8 mouse cellular contexts compared by ENCODE assay signal in genomic region chr15:25269345-25269996, GRCm38 (mm10).
DNase-seq lines count a peak whose midpoint lies in the region; ATAC-seq and TF ChIP-seq lines count a peak whose summit lies in the region.

No protein-coding gene starts in this region.

- WGBS in kidney, postnatal 0 days, result 36% methylated on average over 12 of the region's 12 CpGs
- 15% methylated on average over 11 of the region's 12 CpGs for WGBS in liver, embryonic 12.5 days (ENCODE audit: insufficient replicate concordance)
- WGBS in stomach, embryonic 15.5 days, result 11% methylated on average over 12 of the region's 12 CpGs
- 74% methylated on average over 11 of the region's 12 CpGs for WGBS in forebrain, embryonic 10.5 days

- H3K4me1 ChIP-seq in kidney, postnatal 0 days (replicated peaks; ENCODE audit: insufficient read depth, low read length), result no peaks in the 10 kb centered on the region
- 0 out of 2 replicates have a peak, but pooled peaks cover 1% of the 10 kb centered on the region for H3K4me1 ChIP-seq in cortical plate, adult 2 months (ENCODE audit: control insufficient read depth, insufficient read depth, low read length)
- peaks cover 3% of the 10 kb centered on the region; the same call in 1 of the 2 replicates for H3K4me1 ChIP-seq in liver, embryonic 12.5 days
- peaks cover 3% of the 10 kb centered on the region; the same call in 1 of the 2 replicates for H3K4me1 ChIP-seq in stomach, embryonic 15.5 days
- H3K4me1 ChIP-seq in forebrain, embryonic 10.5 days, result 0 out of 2 replicates have a peak, but pooled peaks cover 4% of the 10 kb centered on the region

- no peaks in the 10 kb centered on the region for H3K9me3 ChIP-seq in kidney, postnatal 0 days (replicated peaks; ENCODE audit: low read length)
- H3K9me3 ChIP-seq in liver, embryonic 12.5 days (replicated peaks), result no peaks in the 10 kb centered on the region
- H3K9me3 ChIP-seq in stomach, embryonic 15.5 days, result no peaks in the 10 kb centered on the region
- H3K9me3 ChIP-seq in forebrain, embryonic 10.5 days, result no peaks in the 10 kb centered on the region

- TF ChIP-seq POLR2A in cortical plate, adult 2 months (IDR thresholded peaks at IDR 0.05; ENCODE audit: extremely low read depth, insufficient read depth, low read length), result no peak

- H3K27me3 ChIP-seq in kidney, postnatal 0 days (ENCODE audit: insufficient read depth, low read length), result no peaks in the 10 kb centered on the region
- H3K27me3 ChIP-seq in liver, embryonic 12.5 days (replicated peaks), result no peaks in the 10 kb centered on the region
- H3K27me3 ChIP-seq in stomach, embryonic 15.5 days (replicated peaks), result no peaks in the 10 kb centered on the region
- H3K27me3 ChIP-seq in forebrain, embryonic 10.5 days (ENCODE audit: poor library complexity, severe bottlenecking), result no peaks in the 10 kb centered on the region

- H3K4me3 ChIP-seq in kidney, postnatal 0 days (replicated peaks; ENCODE audit: low read depth, low read length), result no peak overlapping the region
- no peak overlapping the region for H3K4me3 ChIP-seq in cortical plate, adult 2 months (ENCODE audit: insufficient read depth, low read length)
- H3K4me3 ChIP-seq in liver, embryonic 12.5 days, result no peak overlapping the region
- no peak overlapping the region for H3K4me3 ChIP-seq in stomach, embryonic 15.5 days (replicated peaks)
- no peak overlapping the region for H3K4me3 ChIP-seq in forebrain, embryonic 10.5 days

- H3K36me3 ChIP-seq in kidney, postnatal 0 days (ENCODE audit: insufficient read depth, low read length), result no peaks in the 10 kb centered on the region
- no peaks in the 10 kb centered on the region for H3K36me3 ChIP-seq in liver, embryonic 12.5 days
- H3K36me3 ChIP-seq in stomach, embryonic 15.5 days, result no peaks in the 10 kb centered on the region
- no peaks in the 10 kb centered on the region for H3K36me3 ChIP-seq in forebrain, embryonic 10.5 days (replicated peaks)

- TF ChIP-seq CTCF in kidney, postnatal 0 days (IDR thresholded peaks at IDR 0.05; ENCODE audit: low read depth), result no peak
- no peak for TF ChIP-seq CTCF in cortical plate, adult 2 months (IDR thresholded peaks at IDR 0.05; ENCODE audit: extremely low read depth, insufficient read depth, low read length)

- H3K4me2 ChIP-seq in kidney, postnatal 0 days (ENCODE audit: low read length), result no peak overlapping the region
- peak overlapping the region; percentile 40 for H3K4me2 ChIP-seq in liver, embryonic 12.5 days
- H3K4me2 ChIP-seq in stomach, embryonic 15.5 days, result peak overlapping the region; percentile 35

- no peak; the same call in 1 of the 2 replicates for ATAC-seq in kidney, postnatal 0 days (replicated peaks; ENCODE audit: low FRiP score, low read depth)
- ATAC-seq in liver, embryonic 12.5 days, result no peak
- peak; percentile 50; the same call in 1 of the 2 replicates for ATAC-seq in stomach, embryonic 15.5 days (ENCODE audit: insufficient read depth, low FRiP score, low read depth)

- peak; percentile 40 for DNase-seq in kidney, postnatal 0 days (ENCODE audit: low spot score)
- DNase-seq in kidney, postnatal 36 days, result no peak
- peak; percentile 14 to 37 for DNase-seq in CD8-positive naive resting alpha-beta T cell, adult 2 months (ENCODE audit: low read depth in 2 of 2, low spot score in 2 of 2)
- DNase-seq in right cerebral cortex, adult 18-20 months, result no peak
- DNase-seq in forebrain, embryonic 10.5 days (ENCODE audit: extremely low spot score, low spot score), result no peak

- no peak overlapping the region for H3K9ac ChIP-seq in kidney, postnatal 0 days (ENCODE audit: low read depth, low read length)
- no peak overlapping the region for H3K9ac ChIP-seq in liver, embryonic 12.5 days
- no peak overlapping the region for H3K9ac ChIP-seq in stomach, embryonic 15.5 days

- no peak overlapping the region for H3K27ac ChIP-seq in kidney, postnatal 0 days
- H3K27ac ChIP-seq in cortical plate, adult 2 months (ENCODE audit: insufficient read depth, low read length), result peak overlapping the region; percentile 71
- H3K27ac ChIP-seq in liver, embryonic 12.5 days, result peak overlapping the region; percentile 20; the same call in 1 of the 2 replicates
- H3K27ac ChIP-seq in stomach, embryonic 15.5 days, result peak overlapping the region; percentile 57
- H3K27ac ChIP-seq in forebrain, embryonic 10.5 days, result no peak overlapping the region

Comparison
In these comparisons a context has a peak if more than half of its experiments do, and no peak if none do; other contexts are left out.
1. DNase-seq: peak in kidney, postnatal 0 days (single experiment) and CD8-positive naive resting alpha-beta T cell, adult 2 months (2 of 2); none in kidney, postnatal 36 days (0 of 2), right cerebral cortex, adult 18-20 months (single experiment) and forebrain, embryonic 10.5 days (single experiment).
2. H3K27ac ChIP-seq: peak in cortical plate, adult 2 months (single experiment), liver, embryonic 12.5 days (single experiment) and stomach, embryonic 15.5 days (single experiment); none in kidney, postnatal 0 days (single experiment) and forebrain, embryonic 10.5 days (single experiment).